Mouse (Mus musculus) hindbrain, embryonic 12.5 days (tissue): ENCODE data around the gene Xylb. TPM values are rescaled to one million over a fixed set of nuclear protein-coding genes. Genes with fewer than 3 reads are reported as not detected.

ENCODE experiments used
- ATAC-seq: fragments of 200-750 bp; cut with Nextera tagmentation; 2 replicates; pipeline ENCODE4 v1.8.0; 2017; ENCODE audit warnings: moderate TSS enrichment; ENCODE audit not compliant: low FRiP score
- H3K27ac ChIP-seq: fragments of 300-500 bp; sonication (generic); 2 replicates; pipeline ENCODE4 v1.5.1; 2016; ENCODE audit warnings: mild to moderate bottlenecking
- H3K27me3 ChIP-seq: fragments of 300-500 bp; sonication (generic); 2 replicates; pipeline ENCODE4 v1.6.1; 2016; ENCODE audit warnings: mild to moderate bottlenecking
- H3K36me3 ChIP-seq: fragments of 300-500 bp; sonication (generic); 2 replicates; pipeline ENCODE4 v1.6.1; 2016; ENCODE audit warnings: mild to moderate bottlenecking
- H3K4me1 ChIP-seq: fragments of 300-500 bp; sonication (generic); 2 replicates; pipeline ENCODE4 v1.6.1; 2016
- H3K4me2 ChIP-seq: fragments of 300-500 bp; sonication (generic); replicated peaks from 2 replicates; pipeline ENCODE4 v1.6.1; 2016; ENCODE audit warnings: mild to moderate bottlenecking
- H3K4me3 ChIP-seq: fragments of 300-500 bp; sonication (generic); 2 replicates; pipeline ENCODE4 v1.5.1; 2016; ENCODE audit warnings: mild to moderate bottlenecking
- H3K9ac ChIP-seq: fragments of 300-500 bp; sonication (generic); 2 replicates; pipeline ENCODE4 v1.6.1; 2016; ENCODE audit warnings: mild to moderate bottlenecking, moderate library complexity
- H3K9me3 ChIP-seq: fragments of 300-500 bp; sonication (generic); replicated peaks from 2 replicates; pipeline ENCODE4 v1.6.1; 2016; ENCODE audit warnings: mild to moderate bottlenecking
- WGBS: fragments of 180-500 bp; shearing (Covaris S2); methylation state at CpG from one replicate; pipeline ENCODE4 v1.1.7; 2016; 5-methylcytosine and 5-hydroxymethylcytosine counted together
- polyA plus RNA-seq: library from polyadenylated mRNA; unstranded; fragments of >200 nt; fragmentation: Nextera tagmentation; extraction: Ambion mirVana; gene quantifications from 2 replicates; pipeline ENCODE4 v1.2.1, GENCODE M21; 2016

Gene Xylb
- 4.7 and 4.9 TPM in 2 replicates for polyA plus RNA-seq

DNA sequence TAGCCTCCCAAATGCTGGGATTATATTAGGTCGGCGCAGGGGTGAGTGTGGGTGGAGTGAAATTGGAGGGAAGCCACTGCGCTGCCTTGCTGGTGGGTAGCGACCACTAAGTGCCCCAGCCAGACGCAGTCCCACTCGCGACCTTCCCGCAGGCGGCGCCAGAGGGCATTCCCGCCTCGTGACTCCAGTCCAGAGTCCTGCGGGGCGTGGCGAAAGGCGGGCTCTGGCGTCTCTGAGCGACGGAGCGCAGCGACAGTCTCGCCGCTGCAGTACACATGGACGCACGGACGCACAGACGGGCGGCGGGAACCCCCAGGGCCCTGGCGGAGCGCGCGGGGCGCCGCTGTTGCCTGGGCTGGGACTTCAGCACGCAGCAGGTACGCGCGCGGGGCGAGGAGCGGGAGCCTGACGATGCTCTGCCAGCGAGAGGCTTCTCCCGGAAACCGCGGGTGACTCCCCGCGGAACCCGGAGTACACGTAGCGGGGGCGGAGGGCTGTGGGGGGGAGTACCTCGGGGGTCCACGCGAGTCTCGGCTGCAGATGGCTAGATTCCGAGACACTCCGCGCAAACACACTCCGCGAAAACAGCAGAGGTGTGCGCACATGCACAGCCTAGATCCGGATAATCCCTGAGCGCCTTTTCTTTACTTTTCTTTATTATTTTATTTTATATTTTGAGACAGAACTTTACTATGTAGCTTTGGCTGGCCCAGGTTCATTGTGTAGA, at the start of gene Xylb:
Gene Xylb (plus strand): TSS at position 51 of the 727 bp plus-strand sequence.
- WGBS: 4% methylated on average over 65 of the region's 65 CpGs
- Histone ChIP-seq H3K9ac (peak within 1 kb of the TSS; percentile 64), H3K36me3 (no peaks in the 10 kb centered on the region), H3K27me3 (no peaks in the 10 kb centered on the region), H3K4me3 (peak within 1 kb of the TSS; percentile 54), H3K4me2 (peak within 1 kb of the TSS; percentile 64), H3K27ac (no peak within 1 kb of the TSS), H3K9me3 (no peaks in the 10 kb centered on the region), H3K4me1 (0 out of 2 replicates have a peak, but pooled peaks cover 3% of the 10 kb centered on the region)
- peak; percentile 81 for ATAC-seq

DNA sequence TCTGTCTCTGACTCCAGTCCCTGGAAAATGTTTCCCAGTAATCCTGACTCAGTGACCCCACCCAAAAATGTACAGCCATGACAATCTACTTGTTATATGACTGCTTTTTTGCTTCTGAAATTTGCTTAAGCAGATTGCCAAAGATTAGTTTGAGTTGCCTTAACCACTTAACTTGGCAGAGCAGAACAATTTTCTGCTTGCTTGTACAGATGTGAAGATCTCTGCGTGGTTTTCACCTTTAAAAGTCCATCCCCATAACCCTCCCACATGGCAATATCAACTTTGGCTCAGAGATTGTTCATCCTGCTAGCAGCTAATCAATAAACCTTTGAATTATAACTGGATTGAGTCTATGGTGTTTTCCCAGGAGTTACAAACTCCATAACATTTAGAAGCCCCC, 48.1 kb upstream of the Xylb start:
- no peaks in the 10 kb centered on the region for H3K9me3 ChIP-seq
- H3K27ac ChIP-seq: no peak overlapping the region
- peaks cover 2% of the 10 kb centered on the region; the same call in 1 of the 2 replicates for H3K4me1 ChIP-seq
- H3K4me2 ChIP-seq: no peak overlapping the region
- H3K9ac ChIP-seq: no peak overlapping the region
- H3K4me3 ChIP-seq: no peak overlapping the region
- WGBS: 88% methylated on average over 1 of the region's 1 CpGs
- H3K27me3 ChIP-seq: no peaks in the 10 kb centered on the region
- no peaks in the 10 kb centered on the region for H3K36me3 ChIP-seq
- no peak for ATAC-seq

DNA sequence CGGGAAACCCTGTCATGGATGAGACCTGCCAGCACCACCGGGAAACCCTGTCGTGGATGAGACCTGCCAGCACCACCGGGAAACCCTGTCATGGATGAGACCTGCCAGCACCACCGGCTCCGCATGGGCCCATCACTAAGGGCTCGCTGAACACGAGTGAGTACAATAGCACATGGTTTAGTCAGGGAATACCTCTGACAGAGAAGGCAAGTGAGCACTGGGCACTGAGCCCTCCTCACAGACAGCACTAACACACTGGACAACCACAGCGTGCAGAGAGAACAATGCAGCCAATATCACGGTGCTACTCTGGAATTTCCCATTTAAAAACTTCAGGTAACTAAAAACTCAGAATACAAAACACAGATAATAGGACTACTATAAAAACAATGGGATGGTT, 44.1 kb upstream of the Xylb start:
- H3K9me3 ChIP-seq: no peaks in the 10 kb centered on the region
- H3K4me3 ChIP-seq: no peak overlapping the region
- H3K36me3 ChIP-seq: no peaks in the 10 kb centered on the region
- no peak overlapping the region for H3K27ac ChIP-seq
- H3K27me3 ChIP-seq: no peaks in the 10 kb centered on the region
- H3K4me1 ChIP-seq: peaks cover 2% of the 10 kb centered on the region; the same call in 1 of the 2 replicates
- WGBS: 91% methylated on average over 10 of the region's 10 CpGs
- H3K4me2 ChIP-seq: no peak overlapping the region
- H3K9ac ChIP-seq: no peak overlapping the region
- no peak for ATAC-seq

DNA sequence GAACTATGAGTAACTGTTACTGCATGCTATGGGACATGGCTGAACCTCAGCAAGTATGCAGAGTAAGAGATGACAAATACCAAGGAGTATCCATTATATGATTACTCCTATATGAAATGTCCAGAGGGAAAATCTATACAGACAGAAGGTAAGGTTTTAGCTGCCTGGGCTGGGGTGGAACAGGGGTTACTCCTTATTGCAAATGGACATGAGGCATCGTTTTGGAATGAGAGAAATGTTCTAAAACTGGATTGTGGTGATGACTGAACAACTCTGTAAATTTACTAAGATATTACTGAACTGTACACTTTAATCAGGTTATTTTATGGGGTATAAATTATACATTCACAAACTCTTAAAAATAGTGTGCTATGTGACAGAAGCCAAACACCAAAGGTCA, 38.3 kb upstream of the Xylb start:
- Histone ChIP-seq H3K27me3 (no peaks in the 10 kb centered on the region), H3K36me3 (0 out of 2 replicates have a peak, but pooled peaks cover 3% of the 10 kb centered on the region), H3K4me2 (no peak overlapping the region), H3K27ac (no peak overlapping the region), H3K4me1 (peaks cover 18% of the 10 kb centered on the region), H3K4me3 (no peak overlapping the region), H3K9me3 (no peaks in the 10 kb centered on the region), H3K9ac (no peak overlapping the region)
- 100% methylated on average over 1 of the region's 1 CpGs for WGBS
- no peak for ATAC-seq

DNA sequence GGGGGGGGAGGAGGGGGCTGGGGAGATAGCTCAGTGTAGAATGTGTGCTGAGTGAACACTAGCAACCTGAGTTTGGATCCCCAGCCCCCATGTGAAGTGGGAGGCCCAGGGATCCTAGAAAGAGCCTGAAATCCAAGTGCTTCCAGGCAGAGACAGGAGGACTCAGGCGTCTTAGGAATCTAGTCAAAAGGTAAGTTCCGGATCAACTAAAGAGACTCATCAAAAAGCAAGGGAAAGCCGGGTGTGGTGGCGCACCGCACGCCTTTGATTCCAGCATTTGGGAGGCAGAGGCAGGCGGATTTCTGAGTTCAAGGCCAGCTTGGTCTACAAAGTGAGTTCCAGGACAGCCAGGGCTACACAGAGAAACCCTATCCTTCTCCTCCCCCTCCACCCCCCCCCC, 36.7 kb upstream of the Xylb start:
- Histone ChIP-seq H3K4me1 (peaks cover 18% of the 10 kb centered on the region), H3K9ac (no peak overlapping the region), H3K9me3 (no peaks in the 10 kb centered on the region), H3K4me2 (peak overlapping the region; percentile 99), H3K4me3 (peak overlapping the region; percentile 95), H3K27me3 (no peaks in the 10 kb centered on the region), H3K36me3 (0 out of 2 replicates have a peak, but pooled peaks cover 3% of the 10 kb centered on the region), H3K27ac (no peak overlapping the region)
- no peak for ATAC-seq
- WGBS: 84% methylated on average over 7 of the region's 7 CpGs

DNA sequence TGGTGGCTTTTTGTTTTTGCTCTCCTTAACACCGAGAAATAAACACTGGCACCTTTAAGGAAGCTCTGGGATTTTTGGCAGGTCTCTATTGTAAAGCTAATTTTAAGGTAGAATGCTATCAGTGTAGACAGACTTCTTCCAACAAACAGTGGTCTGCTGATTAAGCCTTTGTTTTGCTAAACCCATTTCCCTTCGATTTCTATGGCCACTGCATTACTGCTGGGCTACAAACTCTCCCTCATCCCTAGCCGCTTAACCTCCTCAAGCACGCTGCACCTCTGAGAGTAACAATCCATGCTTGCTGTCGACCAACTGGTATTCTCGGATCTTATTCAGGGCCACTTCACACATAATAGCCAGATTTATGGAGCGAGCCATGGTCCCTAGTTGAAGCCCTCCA, 36.2 kb upstream of the Xylb start:
- Histone ChIP-seq H3K4me2 (peak overlapping the region; percentile 99), H3K4me3 (peak overlapping the region; percentile 95), H3K27me3 (no peaks in the 10 kb centered on the region), H3K9me3 (no peaks in the 10 kb centered on the region), H3K9ac (peak overlapping the region; percentile 89), H3K27ac (no peak overlapping the region), H3K4me1 (peaks cover 18% of the 10 kb centered on the region), H3K36me3 (0 out of 2 replicates have a peak, but pooled peaks cover 3% of the 10 kb centered on the region)
- no peak for ATAC-seq
- 9% methylated on average over 7 of the region's 7 CpGs for WGBS

DNA sequence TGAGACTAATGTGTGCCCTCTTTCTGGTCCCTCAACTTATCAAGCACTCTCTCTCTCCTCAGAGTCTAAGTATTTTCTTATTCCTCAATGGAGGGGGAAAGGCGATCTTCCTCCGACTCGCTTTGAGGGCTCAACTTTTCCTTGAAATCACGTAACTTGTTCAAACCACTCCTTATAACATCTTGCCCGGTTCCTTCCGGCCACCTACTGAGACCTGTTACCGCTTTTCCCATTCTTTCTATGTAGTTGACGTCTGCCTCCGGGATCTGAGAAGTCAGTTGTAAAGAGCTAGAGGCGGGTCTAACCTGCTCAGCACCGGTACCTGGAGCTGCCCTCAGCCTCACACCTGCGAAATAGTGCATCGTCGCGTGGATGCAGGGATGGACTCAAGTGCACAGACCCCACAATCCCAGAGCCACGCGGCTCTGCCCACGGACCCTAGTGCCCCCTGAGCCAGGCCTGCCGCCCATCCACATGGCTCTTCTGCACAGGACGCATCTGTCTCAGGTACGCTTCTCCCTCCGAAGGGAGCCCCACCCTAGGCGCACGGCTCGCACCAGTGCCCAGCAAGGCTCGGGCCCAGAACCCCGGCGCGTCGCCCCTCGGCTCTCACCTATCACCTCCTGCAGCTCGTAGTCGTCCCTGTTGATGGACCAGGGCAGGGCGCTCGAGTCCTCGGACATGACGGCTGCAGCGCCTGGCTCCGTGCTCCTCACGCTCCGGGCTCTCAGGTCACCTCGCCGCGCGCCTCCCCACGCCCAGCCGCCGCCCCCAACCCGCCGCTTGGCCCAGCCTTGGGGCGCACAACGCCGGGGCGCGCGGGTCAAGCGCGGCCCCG, 35.6 kb upstream of the Xylb start:
- under 1% methylated on average over 59 of the region's 59 CpGs for WGBS
- H3K9ac ChIP-seq: peak overlapping the region; percentile 89
- peak overlapping the region; percentile 92 for H3K27ac ChIP-seq
- peaks cover 18% of the 10 kb centered on the region for H3K4me1 ChIP-seq
- H3K4me2 ChIP-seq: peak overlapping the region; percentile 99
- H3K36me3 ChIP-seq: 0 out of 2 replicates have a peak, but pooled peaks cover 3% of the 10 kb centered on the region
- H3K27me3 ChIP-seq: no peaks in the 10 kb centered on the region
- no peaks in the 10 kb centered on the region for H3K9me3 ChIP-seq
- ATAC-seq: peak; percentile 54
- H3K4me3 ChIP-seq: peak overlapping the region; percentile 95

DNA sequence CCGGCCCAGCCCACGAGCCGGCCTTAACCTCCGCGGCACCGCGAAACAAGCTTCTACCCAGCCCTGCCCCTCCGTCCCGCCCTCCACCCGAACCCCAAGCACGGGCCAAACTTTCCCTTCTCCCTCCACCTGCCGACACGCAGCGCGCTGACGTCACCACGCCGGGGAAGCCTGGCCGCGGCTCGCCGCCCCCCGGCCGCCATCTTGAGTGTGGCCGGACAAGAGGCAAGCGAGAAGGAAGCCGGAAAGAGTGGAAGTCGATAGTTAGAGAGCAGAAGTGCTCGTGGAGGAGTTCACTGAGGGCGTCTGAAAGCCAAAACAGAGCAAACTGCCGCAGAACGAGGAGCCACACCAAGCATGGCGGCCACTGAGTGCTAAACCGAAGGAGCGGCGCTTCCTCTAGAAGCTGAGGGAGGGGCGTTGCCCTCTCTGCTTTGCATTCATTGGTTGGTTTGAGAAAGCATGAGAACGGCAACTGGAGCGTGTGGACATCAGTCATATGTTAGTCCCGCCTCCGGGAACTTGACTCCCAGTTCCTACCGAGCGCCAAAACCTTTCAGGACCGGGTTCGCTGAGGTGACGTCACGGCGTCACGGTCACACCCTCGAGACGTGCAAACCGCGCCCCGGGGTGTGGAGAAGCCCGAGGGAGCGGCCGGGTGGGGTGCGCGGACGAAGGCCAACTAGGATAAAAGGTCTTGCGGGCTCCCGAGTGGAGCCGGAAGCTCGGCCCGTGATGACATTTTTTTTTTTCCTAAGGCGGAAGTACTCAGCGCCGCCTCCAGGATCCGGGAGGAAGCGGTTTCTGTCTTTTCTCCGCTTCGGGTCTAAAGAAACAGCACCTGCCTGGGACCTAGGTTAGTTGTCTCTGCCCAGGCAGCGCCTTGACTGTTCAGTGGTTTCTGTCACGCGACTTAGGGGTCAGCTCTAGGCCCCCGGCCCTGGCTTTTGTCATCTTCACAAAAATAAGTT, 34.6 kb upstream of the Xylb start, which contains the start of gene Oxsr1:
Gene Oxsr1 (minus strand): TSS at position 139 of the 971 bp plus-strand sequence.
- H3K27me3 ChIP-seq: no peaks in the 10 kb centered on the region
- peak within 1 kb of the TSS; percentile 95 for H3K4me3 ChIP-seq
- H3K4me1 ChIP-seq: peaks cover 18% of the 10 kb centered on the region
- H3K4me2 ChIP-seq: peak within 1 kb of the TSS; percentile 99
- WGBS: under 1% methylated on average over 72 of the region's 76 CpGs
- peak; percentile 98 for ATAC-seq
- H3K9me3 ChIP-seq: no peaks in the 10 kb centered on the region
- H3K36me3 ChIP-seq: 0 out of 2 replicates have a peak, but pooled peaks cover 3% of the 10 kb centered on the region
- H3K27ac ChIP-seq: peak within 1 kb of the TSS; percentile 92
- peak within 1 kb of the TSS; percentile 89 for H3K9ac ChIP-seq

DNA sequence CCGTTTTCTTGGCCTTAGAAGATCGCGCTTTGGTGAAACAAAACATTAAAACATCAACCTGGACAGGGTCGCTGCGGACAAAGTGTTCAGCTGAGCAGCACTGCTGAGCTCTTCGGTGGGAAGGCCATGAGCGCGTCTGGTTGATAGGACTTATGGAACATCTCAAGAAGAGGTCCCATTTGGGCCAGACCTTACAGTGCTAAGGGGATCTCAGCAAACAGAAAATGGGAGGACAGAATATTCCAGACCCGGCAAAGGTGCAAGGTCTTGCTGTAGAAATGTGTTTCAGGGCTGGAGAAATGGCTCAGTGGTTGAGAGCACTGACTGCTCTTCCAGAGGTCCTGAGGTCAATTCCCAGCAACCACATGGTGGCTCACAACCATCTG, 33.9 kb upstream of the Xylb start:
- Histone ChIP-seq H3K9ac (peak overlapping the region; percentile 68), H3K36me3 (0 out of 2 replicates have a peak, but pooled peaks cover 3% of the 10 kb centered on the region), H3K4me1 (peaks cover 18% of the 10 kb centered on the region), H3K4me3 (peak overlapping the region; percentile 95), H3K9me3 (no peaks in the 10 kb centered on the region), H3K4me2 (peak overlapping the region; percentile 99), H3K27me3 (no peaks in the 10 kb centered on the region), H3K27ac (peak overlapping the region; percentile 92)
- WGBS: 9% methylated on average over 9 of the region's 9 CpGs
- peak; percentile 23; the same call in 1 of the 2 replicates for ATAC-seq

DNA sequence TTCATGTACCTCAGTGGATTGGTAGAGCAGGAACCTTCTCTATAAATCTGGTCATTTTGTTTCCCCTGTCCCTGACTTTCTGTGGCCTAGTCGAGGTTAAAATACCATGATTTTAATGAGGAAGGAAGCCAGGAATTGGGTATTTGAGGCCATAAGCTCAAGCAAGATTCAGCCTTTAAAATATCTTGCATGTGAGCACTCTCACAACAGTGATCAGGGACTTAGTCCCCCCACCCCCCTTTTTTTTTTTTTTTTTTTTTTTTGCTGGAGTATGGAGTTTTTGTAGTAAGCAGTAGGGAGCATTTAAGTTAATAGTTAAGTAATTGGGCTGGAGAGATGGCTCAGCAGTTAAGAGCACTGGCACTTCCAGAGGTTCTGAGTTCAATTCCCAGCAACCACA, 33.1 kb upstream of the Xylb start:
- H3K27me3 ChIP-seq: no peaks in the 10 kb centered on the region
- no peak overlapping the region for H3K4me2 ChIP-seq
- no peaks in the 10 kb centered on the region for H3K9me3 ChIP-seq
- H3K4me1 ChIP-seq: peaks cover 18% of the 10 kb centered on the region
- no peak overlapping the region for H3K4me3 ChIP-seq
- H3K36me3 ChIP-seq: no peaks in the 10 kb centered on the region
- 78% methylated on average over 1 of the region's 1 CpGs for WGBS
- no peak overlapping the region for H3K9ac ChIP-seq
- ATAC-seq: no peak
- H3K27ac ChIP-seq: no peak overlapping the region

DNA sequence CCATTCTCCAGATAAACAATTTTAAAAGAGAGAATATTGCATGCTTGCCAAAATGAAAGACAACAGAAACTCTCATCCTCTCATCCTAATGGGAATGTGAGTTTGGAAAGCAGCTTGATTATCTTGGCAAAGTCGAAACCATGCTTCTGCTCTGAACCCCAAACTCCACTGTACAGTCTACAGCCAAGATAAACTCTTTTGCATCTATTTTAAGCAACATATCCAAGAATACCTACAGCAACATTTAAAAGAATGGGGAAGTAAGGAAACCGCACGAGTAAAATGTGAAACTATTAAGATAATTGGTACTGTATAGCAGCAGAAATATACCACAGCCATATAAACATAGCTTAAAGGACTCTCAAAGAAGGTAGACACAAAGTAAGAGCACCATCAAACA, 28.7 kb upstream of the Xylb start:
- Histone ChIP-seq H3K27me3 (no peaks in the 10 kb centered on the region), H3K27ac (no peak overlapping the region), H3K4me3 (no peak overlapping the region), H3K4me1 (no peaks in the 10 kb centered on the region), H3K36me3 (no peaks in the 10 kb centered on the region), H3K9me3 (no peaks in the 10 kb centered on the region), H3K4me2 (no peak overlapping the region), H3K9ac (no peak overlapping the region)
- no peak for ATAC-seq
- WGBS: 82% methylated on average over 3 of the region's 3 CpGs
